Mouse (Mus musculus): Measurements from ENCODE around the gene Pdpr. TPM values are rescaled to one million over a fixed set of nuclear protein-coding genes. Genes with fewer than 3 reads are reported as not detected.

The Pdpr gene
- polyA plus RNA-seq (2012; rRNA removed) = 12.0 and 12.5 TPM in 2 replicates

DNA sequence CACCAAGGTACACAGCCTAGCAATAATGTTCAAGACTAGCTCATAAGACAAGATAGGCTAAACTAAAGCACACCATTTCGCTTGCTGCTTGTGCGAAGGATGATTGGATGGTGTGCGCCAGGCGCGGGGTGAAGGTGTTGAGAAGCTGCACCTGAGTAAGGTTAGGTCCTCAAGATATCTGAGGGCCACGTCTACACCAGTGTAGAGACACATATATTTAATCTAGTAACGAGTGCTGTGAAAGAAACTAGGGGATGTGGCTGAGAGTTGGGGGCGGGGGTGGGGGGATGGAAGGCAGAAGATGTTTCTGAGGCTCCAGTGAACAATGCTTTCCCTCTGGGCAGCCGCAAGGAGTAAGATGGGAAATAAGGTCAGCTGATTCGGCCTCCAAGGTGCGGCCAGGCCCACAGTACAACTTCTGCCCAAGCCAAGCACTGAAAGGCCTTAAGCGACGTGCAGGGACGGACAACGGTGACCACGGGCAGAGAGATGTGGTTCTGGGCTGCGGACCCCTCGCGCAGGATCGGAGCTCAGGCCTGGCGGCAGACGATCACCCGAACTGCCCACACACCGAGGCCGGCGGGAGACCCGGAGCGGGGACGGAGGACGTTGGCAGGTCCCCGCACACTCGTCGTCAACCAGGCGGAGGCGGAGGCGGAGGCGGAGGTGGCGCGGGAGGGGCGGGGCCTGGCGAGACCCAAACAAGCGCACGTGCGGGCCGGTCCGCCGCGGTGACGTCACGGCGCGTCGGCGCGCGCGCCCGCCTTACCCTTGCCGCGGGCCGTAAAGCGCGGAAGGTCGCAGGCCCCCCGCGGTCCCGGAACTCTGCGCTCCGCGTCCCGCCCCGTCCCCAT, at the start of gene Pdpr:
Gene Pdpr, plus strand, starts transcription at position 766 of the 854 bp plus-strand sequence.
- 7% methylated on average over 50 of the region's 72 CpGs for WGBS
- peak within 1 kb of the TSS; percentile 77 for H3K4me3 ChIP-seq (replicated peaks; ENCODE audit: extremely low read depth, low read depth, low read length)
- TF ChIP-seq CTCF (IDR thresholded peaks at IDR 0.05; ENCODE audit: insufficient read depth, low read length) (no peak), POLR2A (IDR thresholded peaks at IDR 0.05; ENCODE audit: borderline replicate concordance, extremely low read depth, low read depth, low read length) (peak; percentile 51; the same call in 1 of the 2 replicates)
- peaks cover 13% of the 10 kb centered on the region for H3K4me1 ChIP-seq (ENCODE audit: control insufficient read depth, insufficient read depth, low read length)
- peak; percentile 91 for DNase-seq

DNA sequence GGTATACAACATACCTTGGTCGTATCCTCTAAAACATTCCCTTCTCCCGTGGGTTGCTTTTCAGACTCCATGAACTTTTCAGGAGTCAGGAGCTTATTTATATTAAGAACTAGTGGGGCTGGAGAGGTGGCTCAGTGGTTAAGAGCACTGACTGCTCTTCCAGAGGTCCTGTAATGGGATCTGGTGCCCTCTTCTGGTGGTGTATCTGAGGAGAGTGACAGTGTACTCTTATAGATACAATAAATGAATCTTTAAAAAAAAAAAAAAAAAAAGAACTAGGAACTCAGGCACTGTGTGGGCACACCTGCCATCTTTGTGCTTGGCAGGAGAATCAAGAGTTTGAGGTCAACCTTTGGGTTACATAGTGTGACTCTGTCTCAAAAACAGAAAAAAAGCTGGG, 45.7 kb upstream of the Pdpr start:
- no peak for DNase-seq
- Histone ChIP-seq H3K4me1 (ENCODE audit: control insufficient read depth, insufficient read depth, low read length) (no peaks in the 10 kb centered on the region), H3K4me3 (replicated peaks; ENCODE audit: extremely low read depth, low read depth, low read length) (no peak overlapping the region)
- WGBS = 80% methylated on average over 2 of the region's 2 CpGs
- no peak for TF ChIP-seq POLR2A (IDR thresholded peaks at IDR 0.05; ENCODE audit: borderline replicate concordance, extremely low read depth, low read depth, low read length)
- no peak for TF ChIP-seq CTCF (IDR thresholded peaks at IDR 0.05; ENCODE audit: insufficient read depth, low read length)

DNA sequence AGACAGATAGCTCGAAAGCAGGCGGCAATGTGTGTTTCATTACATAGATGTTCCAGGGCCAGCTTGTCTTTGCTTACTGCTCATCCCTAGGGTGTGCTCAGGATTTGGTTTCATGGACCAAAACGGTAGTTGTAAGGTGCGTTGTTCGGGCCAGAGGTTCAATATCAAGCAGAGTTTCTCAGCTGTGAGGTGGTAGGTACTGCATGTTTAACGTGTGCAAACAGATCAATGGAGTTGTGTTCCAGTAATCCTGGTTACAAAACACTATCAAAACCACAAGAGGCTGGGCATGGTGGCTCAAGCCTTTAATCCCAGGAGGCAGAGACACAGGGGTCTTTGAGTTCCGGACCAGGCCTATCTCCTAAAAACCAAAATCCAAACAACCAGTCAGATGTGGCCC, 45.3 kb upstream of the Pdpr start:
- H3K4me3 ChIP-seq (replicated peaks; ENCODE audit: extremely low read depth, low read depth, low read length) = no peak overlapping the region
- WGBS = 96% methylated on average over 7 of the region's 7 CpGs
- DNase-seq = no peak
- H3K4me1 ChIP-seq (ENCODE audit: control insufficient read depth, insufficient read depth, low read length) = no peaks in the 10 kb centered on the region
- no peak for TF ChIP-seq CTCF (IDR thresholded peaks at IDR 0.05; ENCODE audit: insufficient read depth, low read length)
- no peak for TF ChIP-seq POLR2A (IDR thresholded peaks at IDR 0.05; ENCODE audit: borderline replicate concordance, extremely low read depth, low read depth, low read length)

DNA sequence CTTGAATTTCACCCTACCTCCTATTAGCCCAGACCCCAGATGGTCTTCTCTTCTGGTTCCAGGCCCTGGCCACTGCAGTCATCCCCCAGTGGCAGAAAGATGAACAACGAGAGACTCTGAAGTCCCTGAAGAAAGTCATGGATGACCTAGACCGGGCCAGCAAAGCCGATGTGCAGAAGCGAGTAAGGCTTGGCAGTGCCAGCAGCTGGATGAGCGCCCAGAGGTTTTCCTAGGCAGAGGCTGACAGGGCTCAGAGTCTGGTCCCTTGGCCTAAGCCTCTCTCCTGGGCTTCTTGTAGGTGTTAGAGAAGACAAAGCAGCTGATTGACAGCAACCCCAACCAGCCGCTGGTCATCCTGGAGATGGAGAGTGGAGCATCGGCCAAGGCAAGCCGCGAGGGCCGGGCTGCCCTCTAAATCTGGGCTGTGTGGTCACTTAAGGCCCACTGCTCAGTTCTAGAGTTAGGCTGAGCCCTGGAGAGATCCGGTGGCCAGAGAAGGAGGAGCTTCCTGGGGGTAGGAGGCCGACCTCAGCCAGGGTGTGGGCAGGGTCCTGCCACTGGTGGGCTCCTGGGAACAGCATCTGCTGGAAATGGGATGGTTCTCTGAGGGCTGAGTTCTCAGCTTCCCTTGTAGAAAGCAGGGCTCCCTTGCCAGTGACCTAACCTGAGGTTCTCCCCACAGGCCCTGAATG, 40.5 kb upstream of the Pdpr start:
- no peak for DNase-seq
- no peak for TF ChIP-seq CTCF (IDR thresholded peaks at IDR 0.05; ENCODE audit: insufficient read depth, low read length)
- no peak for TF ChIP-seq POLR2A (IDR thresholded peaks at IDR 0.05; ENCODE audit: borderline replicate concordance, extremely low read depth, low read depth, low read length)
- no peaks in the 10 kb centered on the region; the same call in 1 of the 2 replicates for H3K4me1 ChIP-seq (ENCODE audit: control insufficient read depth, insufficient read depth, low read length)
- no peak overlapping the region for H3K4me3 ChIP-seq (replicated peaks; ENCODE audit: extremely low read depth, low read depth, low read length)
- WGBS = 82% methylated on average over 12 of the region's 12 CpGs

DNA sequence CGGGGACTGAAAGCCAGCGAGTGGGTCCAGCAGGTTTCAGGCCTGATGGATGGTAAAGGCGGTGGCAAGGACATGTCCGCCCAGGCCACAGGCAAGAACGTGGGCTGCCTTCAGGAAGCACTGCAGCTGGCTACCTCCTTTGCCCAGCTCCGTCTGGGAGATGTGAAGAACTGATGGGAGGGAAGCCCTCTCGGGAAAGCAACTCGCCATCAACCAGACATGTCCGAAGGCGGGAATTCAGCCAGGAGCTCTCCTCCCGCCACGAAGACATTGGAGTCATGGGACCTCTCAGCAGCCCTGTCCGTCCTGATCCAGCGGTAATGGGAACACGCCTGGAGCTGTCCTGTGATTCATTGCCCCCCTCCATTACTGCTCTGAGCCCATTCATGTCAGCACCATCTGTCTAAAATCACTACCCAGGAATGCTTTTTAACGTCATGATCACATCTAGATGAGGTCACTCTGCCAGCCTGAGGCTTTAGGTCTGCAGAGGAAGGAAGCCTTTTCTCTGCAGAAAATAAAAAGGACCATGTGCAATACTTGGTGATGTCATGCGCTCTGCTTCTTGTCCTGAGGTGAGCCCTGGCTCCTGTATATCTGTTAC, 39.3 kb upstream of the Pdpr start:
- whole genome bisulfite sequencing = 85% methylated on average over 17 of the region's 17 CpGs
- Histone ChIP-seq H3K4me1 (ENCODE audit: control insufficient read depth, insufficient read depth, low read length) (no peaks in the 10 kb centered on the region; the same call in 1 of the 2 replicates), H3K4me3 (replicated peaks; ENCODE audit: extremely low read depth, low read depth, low read length) (no peak overlapping the region)
- TF ChIP-seq CTCF (IDR thresholded peaks at IDR 0.05; ENCODE audit: insufficient read depth, low read length) (no peak), POLR2A (IDR thresholded peaks at IDR 0.05; ENCODE audit: borderline replicate concordance, extremely low read depth, low read depth, low read length) (no peak)
- no peak for DNase-seq

DNA sequence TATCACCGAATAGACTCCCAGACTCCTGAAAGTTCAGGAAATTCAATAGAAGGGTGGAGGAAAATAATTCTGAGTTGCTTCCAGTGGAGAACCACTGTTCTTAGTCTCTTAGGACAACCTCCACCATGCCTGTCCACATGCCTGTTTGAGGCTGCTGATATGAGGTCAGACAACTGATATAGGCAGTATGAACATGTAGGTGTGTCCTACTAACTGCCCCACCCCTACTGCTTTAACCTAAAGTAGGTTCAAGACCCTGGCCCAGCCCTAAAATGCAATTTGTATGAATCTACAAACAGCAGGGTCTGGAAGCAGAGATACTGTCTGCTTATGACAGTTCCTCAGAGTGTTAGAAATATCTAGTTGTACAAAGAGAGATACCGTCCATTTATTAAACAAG, 38.8 kb upstream of the Pdpr start:
- no peak for DNase-seq

DNA sequence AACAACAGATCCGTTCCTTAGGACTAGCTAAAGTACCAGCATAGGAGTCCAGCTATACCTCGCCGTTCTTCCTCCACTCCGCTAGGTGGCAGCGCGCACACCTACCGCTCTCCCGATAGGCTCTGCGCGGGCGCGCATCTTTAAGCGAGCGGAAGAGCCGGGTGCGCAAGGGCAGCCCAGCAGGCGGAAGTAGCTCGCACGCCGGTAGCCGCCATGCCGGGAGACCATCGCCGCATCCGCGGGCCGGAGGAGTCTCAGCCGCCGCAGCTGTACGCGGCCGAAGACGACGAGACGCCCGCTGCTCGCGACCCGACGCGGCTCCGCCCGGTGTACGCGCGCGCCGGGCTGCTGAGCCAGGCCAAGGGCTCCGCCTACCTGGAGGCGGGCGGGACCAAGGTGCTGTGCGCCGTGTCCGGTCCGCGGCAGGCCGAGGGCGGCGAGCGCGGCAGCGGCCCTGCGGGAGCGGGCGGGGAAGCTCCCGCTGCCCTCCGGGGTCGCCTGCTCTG, 38.2 kb upstream of the Pdpr start, which contains the start of gene Exosc6:
Gene Exosc6, plus strand, starts transcription at position 182 of the 506 bp plus-strand sequence.
- Histone ChIP-seq H3K4me3 (replicated peaks; ENCODE audit: extremely low read depth, low read depth, low read length) (peak within 1 kb of the TSS; percentile 81), H3K4me1 (ENCODE audit: control insufficient read depth, insufficient read depth, low read length) (no peaks in the 10 kb centered on the region; the same call in 1 of the 2 replicates)
- WGBS = under 1% methylated on average over 68 of the region's 68 CpGs
- DNase-seq = peak; percentile 91
- TF ChIP-seq CTCF (IDR thresholded peaks at IDR 0.05; ENCODE audit: insufficient read depth, low read length) = peak; percentile 91
- TF ChIP-seq POLR2A (IDR thresholded peaks at IDR 0.05; ENCODE audit: borderline replicate concordance, extremely low read depth, low read depth, low read length) = no peak

More for the DNA sequence above, 38.8 kb upstream of the Pdpr start:
- TF ChIP-seq CTCF (IDR thresholded peaks at IDR 0.05; ENCODE audit: insufficient read depth, low read length) (no peak), POLR2A (IDR thresholded peaks at IDR 0.05; ENCODE audit: borderline replicate concordance, extremely low read depth, low read depth, low read length) (no peak)
- WGBS = 70% methylated on average over 2 of the region's 2 CpGs
- Histone ChIP-seq H3K4me1 (ENCODE audit: control insufficient read depth, insufficient read depth, low read length) (no peaks in the 10 kb centered on the region; the same call in 1 of the 2 replicates), H3K4me3 (replicated peaks; ENCODE audit: extremely low read depth, low read depth, low read length) (no peak overlapping the region)

DNA sequence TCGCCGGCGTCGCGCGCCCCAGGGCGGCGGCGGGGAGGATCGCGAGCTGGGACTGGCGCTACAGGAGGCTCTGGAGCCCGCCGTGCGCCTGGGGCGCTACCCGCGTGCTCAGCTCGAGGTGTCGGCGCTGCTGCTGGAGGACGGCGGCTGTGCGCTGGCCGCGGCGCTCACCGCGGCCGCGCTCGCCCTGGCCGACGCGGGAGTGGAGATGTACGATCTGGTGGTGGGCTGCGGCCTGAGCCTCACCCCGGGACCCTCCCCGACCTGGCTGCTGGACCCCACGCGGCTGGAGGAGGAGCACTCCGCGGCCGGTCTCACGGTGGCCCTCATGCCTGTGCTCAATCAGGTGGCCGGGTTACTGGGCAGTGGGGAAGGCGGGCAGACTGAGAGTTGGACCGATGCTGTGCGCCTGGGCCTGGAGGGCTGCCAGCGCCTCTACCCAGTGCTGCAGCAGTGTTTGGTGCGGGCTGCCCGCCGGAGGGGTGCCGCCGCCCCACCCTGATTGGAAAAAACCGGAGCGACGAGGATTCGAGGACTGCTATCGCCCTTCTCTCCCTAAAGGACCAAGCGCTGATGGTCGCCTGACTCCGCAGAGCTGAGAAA, 37.6 kb upstream of the Pdpr start:
- no peak for TF ChIP-seq CTCF (IDR thresholded peaks at IDR 0.05; ENCODE audit: insufficient read depth, low read length)
- TF ChIP-seq POLR2A (IDR thresholded peaks at IDR 0.05; ENCODE audit: borderline replicate concordance, extremely low read depth, low read depth, low read length) = no peak
- H3K4me3 ChIP-seq (replicated peaks; ENCODE audit: extremely low read depth, low read depth, low read length) = peak overlapping the region; percentile 81
- peak; percentile 22 for DNase-seq
- under 1% methylated on average over 63 of the region's 63 CpGs for WGBS
- H3K4me1 ChIP-seq (ENCODE audit: control insufficient read depth, insufficient read depth, low read length) = peaks cover 2% of the 10 kb centered on the region; the same call in 1 of the 2 replicates

All from lung, adult 2 months (tissue).